Mouse (Mus musculus) midbrain, embryonic 16.5 days (tissue): Measurements from ENCODE around the gene Fndc10. TPM values are rescaled to one million over a fixed set of nuclear protein-coding genes. Genes with fewer than 3 reads are reported as not detected.
"Not testable (repeated sequence)": the region's sequence is repeated elsewhere in the genome, so short reads cannot be mapped to it uniquely, and the experiment has no call there.

Experiments used
- ATAC-seq: fragments of 200-750 bp; cut with Nextera tagmentation; 2 replicates; pipeline ENCODE4 v1.8.0; 2017; ENCODE audit warnings: moderate TSS enrichment
- H3K27ac ChIP-seq: fragments of 300-500 bp; sonication (generic); 2 replicates; pipeline ENCODE4 v1.5.1; 2014; ENCODE audit warnings: mild to moderate bottlenecking, low read length, mixed read lengths
- H3K27me3 ChIP-seq: fragments of 300-500 bp; sonication (generic); 2 replicates; pipeline ENCODE4 v1.6.1; 2014; ENCODE audit warnings: low read depth, low read length, mixed read lengths; ENCODE audit not compliant: control insufficient read depth, insufficient read depth
- H3K36me3 ChIP-seq: fragments of 300-500 bp; sonication (generic); 2 replicates; pipeline ENCODE4 v1.6.1; 2014; ENCODE audit warnings: mild to moderate bottlenecking, low read length, moderate library complexity, mixed read lengths; ENCODE audit not compliant: control insufficient read depth, insufficient read depth
- H3K4me1 ChIP-seq: fragments of 300-500 bp; sonication (generic); 2 replicates; pipeline ENCODE4 v1.6.1; 2014; ENCODE audit warnings: mild to moderate bottlenecking, low read length, mixed read lengths; ENCODE audit not compliant: control insufficient read depth, insufficient read depth
- H3K4me2 ChIP-seq: fragments of 300-500 bp; sonication (generic); 2 replicates; pipeline ENCODE4 v1.6.1; 2014; ENCODE audit warnings: mild to moderate bottlenecking, low read length, mixed read lengths
- H3K4me3 ChIP-seq: fragments of 300-500 bp; sonication (generic); 2 replicates; pipeline ENCODE4 v1.5.1; 2014; ENCODE audit warnings: low read depth, mild to moderate bottlenecking, low read length, moderate library complexity, mixed read lengths
- H3K9ac ChIP-seq: fragments of 300-500 bp; sonication (generic); 2 replicates; pipeline ENCODE4 v1.6.1; 2014; ENCODE audit warnings: low read depth, low read length, mixed read lengths
- H3K9me3 ChIP-seq: fragments of 300-500 bp; sonication (generic); replicated peaks from 2 replicates; pipeline ENCODE4 v1.6.1; 2014; ENCODE audit warnings: mild to moderate bottlenecking, low read length, mixed read lengths; ENCODE audit not compliant: control insufficient read depth, poor library complexity, severe bottlenecking
- WGBS: fragments of 180-500 bp; shearing (Covaris S2); extraction: QIAGEN DNeasy Blood & Tissue Kit; methylation state at CpG from one replicate; pipeline ENCODE4 v1.1.7; 2014; 5-methylcytosine and 5-hydroxymethylcytosine counted together
- polyA plus RNA-seq: library from polyadenylated mRNA; unstranded; fragments of >200 nt; fragmentation: Nextera tagmentation; extraction: Ambion mirVana; gene quantifications from 2 replicates; pipeline ENCODE4 v1.2.1, GENCODE M21; 2015

Fndc10 gene
- 11.4 and 12.2 TPM in 2 replicates for polyA plus RNA-seq

GRCm38 (mm10) chr4:155694111-155694481 lies at the start of gene Fndc10:
Gene Fndc10 (plus strand): TSS chr4:155694342.
- Histone ChIP-seq H3K36me3 (no peaks in the 10 kb centered on the region), H3K27ac (peak within 1 kb of the TSS; percentile 98), H3K9ac (peak within 1 kb of the TSS; percentile 82), H3K9me3 (no peaks in the 10 kb centered on the region), H3K4me1 (peaks cover 22% of the 10 kb centered on the region), H3K27me3 (no peaks in the 10 kb centered on the region), H3K4me3 (peak within 1 kb of the TSS; percentile 71), H3K4me2 (peak within 1 kb of the TSS; percentile 74)
- WGBS, result under 1% methylated on average over 23 of the region's 47 CpGs
- ATAC-seq, result peak; percentile 92

- 100% methylated on average over 2 of the region's 2 CpGs for WGBS
Measured at GRCm38 (mm10) chr4:155645308-155645707, 48.8 kb upstream of the Fndc10 start, which contains the start of gene Gm10563. Gene Gm10563 (minus strand): TSS chr4:155645408.

DNA sequence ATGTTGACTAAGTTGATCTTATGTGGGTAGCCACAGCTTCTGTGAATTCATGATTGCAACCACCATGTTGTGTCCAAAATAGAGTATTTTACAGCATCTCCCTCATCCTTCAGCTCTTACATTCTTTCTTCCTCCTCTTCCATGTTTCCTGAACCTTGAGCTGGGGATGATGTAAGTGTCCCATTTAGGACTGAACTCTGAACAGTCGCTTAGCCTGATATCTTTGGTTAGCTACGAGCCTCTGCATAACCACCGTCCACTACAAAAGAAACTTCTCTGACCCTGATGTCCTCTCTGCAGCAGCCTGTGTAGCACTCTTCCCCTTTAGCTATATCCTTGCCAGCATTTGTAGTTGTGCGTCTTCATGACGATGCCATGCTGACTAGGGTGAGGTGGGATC lies 48.4 kb upstream of the Fndc10 start:
- Histone ChIP-seq H3K27ac (no peak overlapping the region), H3K4me2 (no peak overlapping the region), H3K27me3 (peaks cover 2% of the 10 kb centered on the region; the same call in 1 of the 2 replicates), H3K4me1 (no peaks in the 10 kb centered on the region), H3K36me3 (peaks cover 47% of the 10 kb centered on the region), H3K4me3 (no peak overlapping the region), H3K9ac (no peak overlapping the region), H3K9me3 (no peaks in the 10 kb centered on the region)
- ATAC-seq, result no peak
- 97% methylated on average over 5 of the region's 5 CpGs for WGBS

More at GRCm38 (mm10) chr4:155645308-155645707, 48.8 kb upstream of the Fndc10 start, which contains the start of gene Gm10563:
- not testable (repeated sequence) for H3K9me3 ChIP-seq, H3K27ac ChIP-seq, H3K9ac ChIP-seq, H3K27me3 ChIP-seq, H3K4me1 ChIP-seq, H3K4me3 ChIP-seq, H3K4me2 ChIP-seq, ATAC-seq
- H3K36me3 ChIP-seq, result peaks cover 49% of the 10 kb centered on the region

DNA sequence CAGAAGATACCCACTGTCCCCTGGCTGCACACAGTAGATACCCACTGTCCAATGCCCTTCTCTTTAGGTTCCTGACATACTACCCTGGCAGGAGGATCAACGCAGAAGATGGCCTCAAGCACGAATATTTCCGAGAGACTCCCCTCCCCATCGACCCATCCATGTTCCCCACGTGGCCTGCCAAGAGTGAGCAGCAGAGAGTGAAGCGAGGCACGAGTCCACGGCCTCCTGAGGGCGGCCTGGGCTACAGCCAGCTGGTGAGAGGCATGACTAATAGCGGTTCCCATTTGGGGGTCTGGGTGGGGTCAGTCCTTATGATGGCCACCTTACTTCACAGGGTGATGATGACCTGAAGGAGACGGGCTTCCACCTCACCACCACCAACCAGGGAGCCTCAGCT lies 44.8 kb upstream of the Fndc10 start:
- peaks cover 14% of the 10 kb centered on the region; the same call in 1 of the 2 replicates for H3K4me1 ChIP-seq
- 96% methylated on average over 11 of the region's 11 CpGs for WGBS
- H3K9ac ChIP-seq, result no peak overlapping the region
- H3K4me2 ChIP-seq, result no peak overlapping the region
- H3K4me3 ChIP-seq, result no peak overlapping the region
- peaks cover 30% of the 10 kb centered on the region for H3K27me3 ChIP-seq
- H3K27ac ChIP-seq, result no peak overlapping the region
- peaks cover 34% of the 10 kb centered on the region for H3K36me3 ChIP-seq
- no peak for ATAC-seq
- H3K9me3 ChIP-seq, result no peaks in the 10 kb centered on the region

- ATAC-seq, result no peak
- H3K9ac ChIP-seq, result no peak overlapping the region
- peaks cover 42% of the 10 kb centered on the region for H3K36me3 ChIP-seq
- H3K27ac ChIP-seq, result no peak overlapping the region
- peaks cover 22% of the 10 kb centered on the region; the same call in 1 of the 2 replicates for H3K4me1 ChIP-seq
- 74% methylated on average over 15 of the region's 15 CpGs for WGBS
- H3K9me3 ChIP-seq, result no peaks in the 10 kb centered on the region
- H3K4me3 ChIP-seq, result no peak overlapping the region
- peaks cover 53% of the 10 kb centered on the region for H3K27me3 ChIP-seq
- H3K4me2 ChIP-seq, result no peak overlapping the region
Measured at GRCm38 (mm10) chr4:155651553-155652269, 42.4 kb upstream of the Fndc10 start.

GRCm38 (mm10) chr4:155652283-155653085 lies 41.7 kb upstream of the Fndc10 start:
- Histone ChIP-seq H3K27ac (no peak overlapping the region), H3K9ac (peak overlapping the region; percentile 63), H3K4me1 (peaks cover 22% of the 10 kb centered on the region; the same call in 1 of the 2 replicates), H3K27me3 (peaks cover 54% of the 10 kb centered on the region), H3K36me3 (peaks cover 43% of the 10 kb centered on the region), H3K4me3 (peak overlapping the region; percentile 30), H3K9me3 (no peaks in the 10 kb centered on the region), H3K4me2 (peak overlapping the region; percentile 64)
- 17% methylated on average over 36 of the region's 36 CpGs for WGBS
- peak; percentile 7; the same call in 1 of the 2 replicates for ATAC-seq

DNA sequence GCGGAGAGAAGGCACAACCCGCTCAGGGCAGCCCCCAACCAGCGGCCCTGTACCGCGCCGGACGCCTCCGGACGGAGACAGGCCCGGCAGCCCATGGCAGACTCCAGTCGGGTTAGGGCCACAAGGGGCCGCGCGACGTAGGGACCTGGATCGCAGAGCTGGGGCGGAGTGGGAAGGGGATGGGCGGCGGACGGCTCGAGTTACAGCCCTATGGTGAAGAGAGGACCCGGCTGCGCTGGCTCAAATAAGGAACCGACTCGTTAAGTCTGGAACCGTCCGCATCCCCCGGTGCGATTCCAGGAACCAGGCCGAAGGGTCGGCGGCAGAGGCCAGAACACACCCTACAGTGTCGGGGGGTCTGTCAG lies 41.1 kb upstream of the Fndc10 start, which contains the start of gene Mmp23:
Gene Mmp23, minus strand, starts transcription at position 299 of the 365 bp plus-strand sequence.
- Histone ChIP-seq H3K9ac (peak within 1 kb of the TSS; percentile 63), H3K4me2 (peak within 1 kb of the TSS; percentile 64), H3K36me3 (peaks cover 40% of the 10 kb centered on the region), H3K27me3 (peaks cover 54% of the 10 kb centered on the region), H3K27ac (no peak within 1 kb of the TSS), H3K9me3 (no peaks in the 10 kb centered on the region), H3K4me1 (peaks cover 22% of the 10 kb centered on the region; the same call in 1 of the 2 replicates), H3K4me3 (peak within 1 kb of the TSS; percentile 30)
- under 1% methylated on average over 33 of the region's 33 CpGs for WGBS
- ATAC-seq, result peak; percentile 42

DNA sequence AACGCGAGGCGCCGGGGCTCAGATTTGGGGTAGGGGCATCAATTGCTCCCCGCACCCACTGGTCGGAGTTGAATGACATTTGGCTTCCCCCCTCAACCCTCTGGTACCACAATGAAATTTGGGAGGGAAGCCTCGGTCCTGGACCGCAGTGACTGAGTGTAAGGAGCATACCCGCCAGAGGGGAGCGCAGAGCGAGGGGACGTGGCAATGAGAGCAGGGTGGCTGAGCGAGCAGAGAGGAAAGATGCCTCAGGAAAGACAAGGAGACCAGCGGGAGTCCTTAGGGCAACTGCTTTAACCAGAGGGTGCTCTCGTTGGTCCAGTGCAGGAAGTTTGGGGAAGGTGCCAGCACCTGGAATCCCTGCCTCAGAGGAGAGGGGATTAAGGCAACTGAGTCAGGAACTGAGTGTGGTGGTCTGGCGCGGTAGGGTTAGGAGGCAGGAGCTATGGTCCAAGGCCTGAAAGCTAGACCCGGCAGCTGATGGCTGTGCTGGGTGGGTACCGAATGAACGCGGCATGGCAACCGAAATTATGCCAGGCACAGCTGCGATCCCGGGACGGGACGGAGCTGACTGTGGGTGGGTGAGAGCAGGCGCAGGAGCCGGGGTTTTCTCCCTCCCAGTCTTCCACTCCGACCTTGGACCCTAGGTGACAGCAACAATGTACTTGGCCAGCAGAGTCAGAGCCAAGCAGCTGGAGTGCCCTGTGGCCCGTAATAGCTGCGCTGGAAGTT lies 40.5 kb upstream of the Fndc10 start:
- no peak for ATAC-seq

More for the DNA sequence above, 40.5 kb upstream of the Fndc10 start:
- H3K36me3 ChIP-seq, result peaks cover 38% of the 10 kb centered on the region
- H3K27me3 ChIP-seq, result peaks cover 54% of the 10 kb centered on the region
- H3K4me2 ChIP-seq, result peak overlapping the region; percentile 64
- H3K9ac ChIP-seq, result peak overlapping the region; percentile 63
- H3K4me3 ChIP-seq, result peak overlapping the region; percentile 30
- H3K9me3 ChIP-seq, result no peaks in the 10 kb centered on the region
- WGBS, result 2% methylated on average over 31 of the region's 31 CpGs
- H3K27ac ChIP-seq, result no peak overlapping the region
- peaks cover 22% of the 10 kb centered on the region; the same call in 1 of the 2 replicates for H3K4me1 ChIP-seq
